Mouse (Mus musculus) adrenal gland, postnatal 14 days (tissue): Measurements from ENCODE around the gene Ces1d. TPM values are rescaled to one million over a fixed set of nuclear protein-coding genes. Genes with fewer than 3 reads are reported as not detected.

Experiments used
- DNase-seq: peaks from one replicate; pipeline ENCODE4 v3.0.0; 2021; ENCODE audit warnings: mixed read lengths
- total RNA-seq: library from RNA; stranded (reverse); gene quantifications from 2 replicates; pipeline ENCODE4 v1.2.3, GENCODE M21; 2021

The Ces1d gene
- total RNA-seq, 1 experiment from 2014 or later: 584 TPM

- peak; percentile 55 for DNase-seq
Observed at GRCm38 (mm10) chr8:93140696-93141095, 56.9 kb downstream of the Ces1d start.

DNA sequence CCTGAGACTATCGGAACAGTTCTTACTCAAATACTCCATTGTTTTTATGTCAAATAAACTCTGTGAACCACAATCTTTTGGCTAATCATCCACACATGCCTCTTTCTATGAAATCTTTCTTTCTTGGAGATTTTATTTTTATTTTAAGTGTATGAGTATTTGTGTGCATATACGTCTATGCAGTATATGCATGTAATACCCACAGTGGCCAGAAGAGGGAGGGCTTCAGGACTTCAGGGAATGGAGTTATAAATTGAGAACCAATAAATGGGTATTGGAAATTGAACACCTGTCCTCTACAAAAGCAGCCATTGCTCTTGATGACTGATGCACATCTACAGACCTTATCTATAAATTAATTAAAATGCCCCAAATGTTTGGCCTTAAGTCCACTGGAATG is 65.4 kb downstream of the Ces1d start:
- DNase-seq: no peak

GRCm38 (mm10) chr8:93131233-93131980 is 66.2 kb downstream of the Ces1d start, which contains the start of gene Ces1c:
Gene Ces1c (minus strand): TSS chr8:93131283.
- DNase-seq: no peak

DNA sequence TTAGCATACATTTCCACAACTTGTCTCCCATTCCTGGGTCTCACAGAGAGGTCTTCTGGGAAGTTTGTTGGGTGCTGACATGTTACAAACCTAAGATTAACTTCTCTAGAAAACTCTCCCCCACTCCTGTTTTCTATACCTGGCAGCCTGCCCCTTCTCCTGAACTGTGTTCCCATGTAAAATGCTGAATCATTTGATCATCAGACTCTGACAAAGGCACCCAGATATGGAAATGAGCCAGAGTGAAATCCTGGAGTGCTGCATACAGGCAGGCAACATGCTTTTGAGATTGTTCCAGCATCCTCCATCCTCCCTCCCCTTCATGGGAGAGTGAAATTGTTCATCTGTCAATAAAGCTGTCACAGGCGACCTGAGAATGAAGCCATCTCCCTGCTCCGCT is 71.2 kb downstream of the Ces1d start:
- DNase-seq: peak; percentile 16

- DNase-seq: no peak
Observed at GRCm38 (mm10) chr8:93122005-93122404, 75.6 kb downstream of the Ces1d start.

Other genes starting within 250 kb of the Ces1d start
- gene Slc6a2, start 237.8 kb downstream of the Ces1d start, total RNA-seq: 11.6 and 33.7 TPM in 2 replicates
- gene Ces1a, start 149.6 kb downstream of the Ces1d start, total RNA-seq: not detected in 2 replicates
- 0.45 and 8.4 TPM in 2 replicates for gene Ces1b, start 117.8 kb downstream of the Ces1d start, total RNA-seq
- 12.6 and 253 TPM in 2 replicates for gene Ces1c, start 66.6 kb downstream of the Ces1d start, total RNA-seq
- 1.8 TPM in 1 of 2 replicates, not detected in the other for gene Ces1e, start 31.8 kb upstream of the Ces1d start, total RNA-seq
- 7.9 and 13.1 TPM in 2 replicates for gene Ces1f, start 81.9 kb upstream of the Ces1d start, total RNA-seq
- gene Ces1g, start 139.5 kb upstream of the Ces1d start, total RNA-seq: 0.34 and 6.1 TPM in 2 replicates
- gene Ces1h, start 181.9 kb upstream of the Ces1d start, total RNA-seq: not detected in 2 replicates